Mouse (Mus musculus) forebrain, embryonic 12.5 days (tissue): ENCODE measurements at regions not wholly inside any gene's neighbourhood (a gene's known extent, or its start where the extent isn't known, plus 50 kb on each side); places are given as distances from the start of the nearest gene placed in this dataset.

ENCODE experiments used
- ATAC-seq: fragments of 200-750 bp; cut with Nextera tagmentation; 2 replicates; pipeline ENCODE4 v1.8.0; 2017; ENCODE audit warnings: moderate TSS enrichment; ENCODE audit not compliant: low FRiP score
- H3K27ac ChIP-seq: fragments of 300-500 bp; sonication (generic); 2 replicates; pipeline ENCODE4 v1.5.1; 2016; ENCODE audit warnings: mild to moderate bottlenecking
- H3K27me3 ChIP-seq: fragments of 300-500 bp; sonication (generic); 2 replicates; pipeline ENCODE4 v1.6.1; 2016; ENCODE audit warnings: mild to moderate bottlenecking
- H3K36me3 ChIP-seq: fragments of 300-500 bp; sonication (generic); replicated peaks from 2 replicates; pipeline ENCODE4 v1.6.1; 2016; ENCODE audit warnings: mild to moderate bottlenecking
- H3K4me1 ChIP-seq: fragments of 300-500 bp; sonication (generic); 2 replicates; pipeline ENCODE4 v1.6.1; 2016
- H3K4me2 ChIP-seq: fragments of 300-500 bp; sonication (generic); 2 replicates; pipeline ENCODE4 v1.6.1; 2016; ENCODE audit warnings: mild to moderate bottlenecking, moderate library complexity
- H3K4me3 ChIP-seq: fragments of 300-500 bp; sonication (generic); replicated peaks from 2 replicates; pipeline ENCODE4 v1.5.1; 2016; ENCODE audit warnings: mild to moderate bottlenecking
- H3K9ac ChIP-seq: fragments of 300-500 bp; sonication (generic); 2 replicates; pipeline ENCODE4 v1.6.1; 2016; ENCODE audit warnings: mild to moderate bottlenecking
- H3K9me3 ChIP-seq: fragments of 300-500 bp; sonication (generic); 2 replicates; pipeline ENCODE4 v1.6.1; 2016
- WGBS: fragments of 180-500 bp; shearing (Covaris S2); methylation state at CpG from one replicate; pipeline ENCODE4 v1.1.7; 2016; 5-methylcytosine and 5-hydroxymethylcytosine counted together

GRCm38 (mm10) chr2:61046111-61046767 lies 83.2 kb upstream of the Rbms1 start:
- 89% methylated on average over 5 of the region's 5 CpGs for WGBS

DNA sequence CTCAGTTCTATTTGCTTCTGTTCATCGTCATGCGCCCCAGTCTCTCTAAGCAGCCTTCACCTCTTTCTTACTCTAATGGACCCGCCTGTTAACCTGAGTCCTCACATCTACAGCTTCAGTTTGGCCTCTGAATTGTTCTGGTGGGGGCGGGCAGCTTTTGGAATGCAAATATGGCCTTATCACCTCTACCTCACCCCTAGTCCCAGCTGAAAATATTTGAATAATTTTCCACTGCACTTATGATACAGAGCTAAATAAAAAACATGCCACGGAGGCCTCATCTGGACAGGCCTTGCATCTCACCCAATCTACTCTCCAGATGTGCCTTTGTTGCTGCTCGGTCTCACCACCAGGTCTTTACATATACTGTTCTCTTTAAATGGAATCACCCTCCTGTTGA lies 82.5 kb upstream of the Rbms1 start:
- no peak overlapping the region for H3K27ac ChIP-seq
- ATAC-seq = no peak
- no peaks in the 10 kb centered on the region for H3K36me3 ChIP-seq
- H3K9ac ChIP-seq = no peak overlapping the region
- no peak overlapping the region for H3K4me2 ChIP-seq
- WGBS = 88% methylated on average over 6 of the region's 6 CpGs
- no peaks in the 10 kb centered on the region for H3K9me3 ChIP-seq
- H3K4me3 ChIP-seq = no peak overlapping the region
- H3K4me1 ChIP-seq = no peaks in the 10 kb centered on the region
- H3K27me3 ChIP-seq = no peaks in the 10 kb centered on the region

More at GRCm38 (mm10) chr2:61046111-61046767, 83.2 kb upstream of the Rbms1 start:
- H3K9ac ChIP-seq = no peak overlapping the region
- no peak overlapping the region for H3K27ac ChIP-seq
- H3K4me1 ChIP-seq = no peaks in the 10 kb centered on the region
- H3K27me3 ChIP-seq = no peaks in the 10 kb centered on the region
- no peak for ATAC-seq
- H3K9me3 ChIP-seq = no peaks in the 10 kb centered on the region
- no peaks in the 10 kb centered on the region for H3K36me3 ChIP-seq
- no peak overlapping the region for H3K4me3 ChIP-seq
- H3K4me2 ChIP-seq = no peak overlapping the region

DNA sequence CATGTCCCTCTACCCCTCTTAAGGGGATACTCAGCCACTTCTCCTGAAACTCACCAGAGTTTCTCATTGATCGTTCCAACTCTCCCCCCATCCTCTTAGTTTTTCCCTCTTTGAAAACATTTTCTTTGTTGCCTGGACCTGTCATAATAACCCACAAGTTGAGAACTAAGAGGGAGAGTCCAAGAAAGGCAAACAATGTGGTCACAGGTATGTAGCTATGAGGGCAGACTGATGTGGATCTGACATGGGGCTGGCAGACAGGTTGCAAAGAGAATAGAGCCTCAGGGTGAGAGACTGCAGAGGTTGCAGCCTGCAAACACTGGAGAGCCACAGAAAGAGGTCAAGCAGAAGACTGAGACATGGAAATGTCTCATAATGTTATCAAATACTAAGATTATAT lies 69.9 kb upstream of the Rbms1 start:
- no peak overlapping the region for H3K27ac ChIP-seq
- no peak overlapping the region for H3K4me3 ChIP-seq
- no peaks in the 10 kb centered on the region for H3K36me3 ChIP-seq
- H3K4me1 ChIP-seq = no peaks in the 10 kb centered on the region
- no peak for ATAC-seq
- H3K9me3 ChIP-seq = no peaks in the 10 kb centered on the region
- H3K27me3 ChIP-seq = no peaks in the 10 kb centered on the region
- no peak overlapping the region for H3K9ac ChIP-seq
- 93% methylated on average over 1 of the region's 1 CpGs for WGBS
- no peak overlapping the region for H3K4me2 ChIP-seq

- ATAC-seq = no peak
- no peak overlapping the region for H3K4me2 ChIP-seq
- 90% methylated on average over 2 of the region's 2 CpGs for WGBS
Measured at GRCm38 (mm10) chr2:61029706-61030105, 66.7 kb upstream of the Rbms1 start.

DNA sequence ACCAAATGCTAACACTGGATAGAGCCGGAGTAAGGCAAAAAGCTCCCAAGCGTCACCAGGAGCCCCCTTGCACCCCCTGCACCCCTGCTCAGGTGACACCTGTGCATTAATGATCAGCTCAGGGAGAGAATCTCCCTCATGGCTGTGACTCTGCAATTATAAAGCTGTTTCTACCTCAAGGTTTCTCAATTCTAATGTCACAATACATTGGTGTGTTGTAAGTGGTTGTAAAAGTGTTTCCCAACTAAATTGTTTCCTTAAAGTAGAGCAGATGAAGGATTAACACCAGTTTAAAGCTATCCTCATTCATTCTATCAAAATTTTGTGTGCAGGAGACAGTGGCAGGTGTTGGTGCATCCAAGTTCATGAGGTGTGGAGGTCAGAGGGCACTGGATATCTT lies 65.6 kb upstream of the Rbms1 start:
- Histone ChIP-seq H3K9me3 (no peaks in the 10 kb centered on the region), H3K27ac (no peak overlapping the region)
- WGBS = 82% methylated on average over 2 of the region's 2 CpGs

More at GRCm38 (mm10) chr2:61029706-61030105, 66.7 kb upstream of the Rbms1 start:
- Histone ChIP-seq H3K9me3 (no peaks in the 10 kb centered on the region), H3K27ac (no peak overlapping the region), H3K36me3 (no peaks in the 10 kb centered on the region), H3K9ac (no peak overlapping the region), H3K4me3 (no peak overlapping the region), H3K27me3 (no peaks in the 10 kb centered on the region), H3K4me1 (no peaks in the 10 kb centered on the region)

GRCm38 (mm10) chr2:61027686-61028085 lies 64.7 kb upstream of the Rbms1 start:
- 93% methylated on average over 4 of the region's 4 CpGs for WGBS
- no peaks in the 10 kb centered on the region for H3K27me3 ChIP-seq

More for the DNA sequence above, 65.6 kb upstream of the Rbms1 start:
- Histone ChIP-seq H3K4me2 (no peak overlapping the region), H3K36me3 (no peaks in the 10 kb centered on the region), H3K9ac (no peak overlapping the region), H3K4me3 (no peak overlapping the region), H3K4me1 (no peaks in the 10 kb centered on the region), H3K27me3 (no peaks in the 10 kb centered on the region)
- ATAC-seq = no peak

DNA sequence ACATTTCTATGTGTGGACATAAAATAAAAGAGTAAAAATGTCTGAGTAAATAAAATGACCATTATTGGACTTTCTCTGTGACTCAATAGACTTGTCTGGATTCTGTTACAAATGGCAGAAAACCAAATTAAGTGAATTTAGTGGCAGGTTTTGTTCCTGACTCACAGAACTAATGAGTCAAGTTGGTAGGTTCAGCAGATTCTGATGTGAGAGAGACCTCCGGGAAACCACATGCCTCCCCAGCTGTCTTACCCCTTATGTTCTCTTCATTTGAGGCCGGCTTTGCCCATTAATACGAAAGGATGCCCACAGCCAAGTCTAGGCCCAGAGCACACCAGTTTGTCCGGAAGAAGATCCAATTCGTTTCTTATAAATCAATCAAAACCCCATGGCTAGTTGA lies 59.4 kb upstream of the Rbms1 start:
- H3K27me3 ChIP-seq = no peaks in the 10 kb centered on the region
- no peak overlapping the region for H3K4me3 ChIP-seq
- no peak overlapping the region for H3K9ac ChIP-seq
- WGBS = 93% methylated on average over 5 of the region's 5 CpGs
- no peaks in the 10 kb centered on the region for H3K9me3 ChIP-seq
- ATAC-seq = no peak
- no peak overlapping the region for H3K4me2 ChIP-seq
- H3K4me1 ChIP-seq = no peaks in the 10 kb centered on the region
- H3K27ac ChIP-seq = no peak overlapping the region
- H3K36me3 ChIP-seq = no peaks in the 10 kb centered on the region

More at GRCm38 (mm10) chr2:61027686-61028085, 64.7 kb upstream of the Rbms1 start:
- no peak for ATAC-seq
- H3K4me1 ChIP-seq = no peaks in the 10 kb centered on the region
- no peak overlapping the region for H3K27ac ChIP-seq
- no peaks in the 10 kb centered on the region for H3K9me3 ChIP-seq
- H3K4me2 ChIP-seq = no peak overlapping the region
- no peak overlapping the region for H3K4me3 ChIP-seq
- no peaks in the 10 kb centered on the region for H3K36me3 ChIP-seq
- H3K9ac ChIP-seq = no peak overlapping the region

- H3K36me3 ChIP-seq = no peaks in the 10 kb centered on the region
- H3K27me3 ChIP-seq = no peaks in the 10 kb centered on the region
- H3K27ac ChIP-seq = no peak overlapping the region
- 75% methylated on average over 4 of the region's 4 CpGs for WGBS
- no peak overlapping the region for H3K4me3 ChIP-seq
- H3K9me3 ChIP-seq = no peaks in the 10 kb centered on the region
- H3K4me2 ChIP-seq = no peak overlapping the region
- no peaks in the 10 kb centered on the region for H3K4me1 ChIP-seq
- no peak for ATAC-seq
- no peak overlapping the region for H3K9ac ChIP-seq
Measured at GRCm38 (mm10) chr2:61020791-61021190, 57.8 kb upstream of the Rbms1 start.

- no peak overlapping the region for H3K27ac ChIP-seq
- no peak overlapping the region for H3K4me2 ChIP-seq
- H3K9ac ChIP-seq = no peak overlapping the region
- no peaks in the 10 kb centered on the region for H3K36me3 ChIP-seq
- H3K4me3 ChIP-seq = no peak overlapping the region
- no peaks in the 10 kb centered on the region for H3K9me3 ChIP-seq
- no peaks in the 10 kb centered on the region for H3K27me3 ChIP-seq
- ATAC-seq = no peak
- 41% methylated on average over 6 of the region's 6 CpGs for WGBS
- H3K4me1 ChIP-seq = peaks cover 6% of the 10 kb centered on the region; the same call in 1 of the 2 replicates
Measured at GRCm38 (mm10) chr2:61013006-61013405, 50.0 kb upstream of the Rbms1 start.
